Mouse (Mus musculus): ENCODE results near the gene Limk1. TPM values are rescaled to one million over a fixed set of nuclear protein-coding genes. Genes with fewer than 3 reads are reported as not detected.
A peak's percentile ranks its signal among the peaks of the same experiment; 100 is the strongest.
"Not testable (repeated sequence)": the region's sequence is repeated elsewhere in the genome, so short reads cannot be mapped to it uniquely, and the experiment has no call there.

Gene Limk1
- total RNA-seq, 2 experiments from 2014 or later: 7.5 to 11.8 TPM

- no peak for ATAC-seq (ENCODE audit: poor library complexity, severe bottlenecking)
Observed at GRCm38 (mm10) chr5:134678827-134679546, 9.4 kb downstream of the Limk1 start.

GRCm38 (mm10) chr5:134678031-134678430, 10.4 kb downstream of the Limk1 start:
- ATAC-seq (ENCODE audit: poor library complexity, severe bottlenecking): peak; percentile 83

GRCm38 (mm10) chr5:134677491-134677890, 10.9 kb downstream of the Limk1 start:
- ATAC-seq (ENCODE audit: poor library complexity, severe bottlenecking): no peak; the same call in 1 of the 2 replicates

- peak; percentile 67 for ATAC-seq (ENCODE audit: poor library complexity, severe bottlenecking)
Observed at GRCm38 (mm10) chr5:134675956-134676759, 12.2 kb downstream of the Limk1 start.

- ATAC-seq (ENCODE audit: poor library complexity, severe bottlenecking): no peak
Observed at GRCm38 (mm10) chr5:134674977-134675376, 13.4 kb downstream of the Limk1 start.

- no peak for ATAC-seq (ENCODE audit: poor library complexity, severe bottlenecking)
Observed at GRCm38 (mm10) chr5:134672611-134673010, 15.8 kb downstream of the Limk1 start.

GRCm38 (mm10) chr5:134672198-134672516, 16.2 kb downstream of the Limk1 start:
- no peak for ATAC-seq (ENCODE audit: poor library complexity, severe bottlenecking)

- no peak for ATAC-seq (ENCODE audit: poor library complexity, severe bottlenecking)
Observed at GRCm38 (mm10) chr5:134671335-134672197, 16.8 kb downstream of the Limk1 start.

GRCm38 (mm10) chr5:134669001-134669708, 19.2 kb downstream of the Limk1 start:
- no peak for ATAC-seq (ENCODE audit: poor library complexity, severe bottlenecking)

GRCm38 (mm10) chr5:134668495-134668894, 19.9 kb downstream of the Limk1 start:
- no peak for ATAC-seq (ENCODE audit: poor library complexity, severe bottlenecking)

- ATAC-seq (ENCODE audit: poor library complexity, severe bottlenecking): no peak
Observed at GRCm38 (mm10) chr5:134656708-134657107, 31.7 kb downstream of the Limk1 start.

- no peak for ATAC-seq (ENCODE audit: poor library complexity, severe bottlenecking)
Observed at GRCm38 (mm10) chr5:134652015-134652414, 36.4 kb downstream of the Limk1 start.

GRCm38 (mm10) chr5:134650926-134651325, 37.5 kb downstream of the Limk1 start:
- peak; percentile 69 for ATAC-seq (ENCODE audit: poor library complexity, severe bottlenecking)

- ATAC-seq (ENCODE audit: poor library complexity, severe bottlenecking): not testable (repeated sequence)
Observed at GRCm38 (mm10) chr5:134648976-134649375, 39.4 kb downstream of the Limk1 start.

GRCm38 (mm10) chr5:134647394-134647793, 41.0 kb downstream of the Limk1 start:
- no peak for ATAC-seq (ENCODE audit: poor library complexity, severe bottlenecking)

- ATAC-seq (ENCODE audit: poor library complexity, severe bottlenecking): no peak
Observed at GRCm38 (mm10) chr5:134646461-134646860, 41.9 kb downstream of the Limk1 start.

GRCm38 (mm10) chr5:134644643-134645118, 43.7 kb downstream of the Limk1 start:
- no peak for ATAC-seq (ENCODE audit: poor library complexity, severe bottlenecking)

GRCm38 (mm10) chr5:134644121-134644520, 44.3 kb downstream of the Limk1 start:
- ATAC-seq (ENCODE audit: poor library complexity, severe bottlenecking): no peak

- no peak for ATAC-seq (ENCODE audit: poor library complexity, severe bottlenecking)
Observed at GRCm38 (mm10) chr5:134640371-134640770, 48.0 kb downstream of the Limk1 start.

GRCm38 (mm10) chr5:134639269-134639682, 49.1 kb downstream of the Limk1 start, which contains the start of gene Eif4h:
Eif4h (minus strand) TSS chr5:134639490.
- ATAC-seq (ENCODE audit: poor library complexity, severe bottlenecking): peak; percentile 93
